In the genomic region with DNA sequence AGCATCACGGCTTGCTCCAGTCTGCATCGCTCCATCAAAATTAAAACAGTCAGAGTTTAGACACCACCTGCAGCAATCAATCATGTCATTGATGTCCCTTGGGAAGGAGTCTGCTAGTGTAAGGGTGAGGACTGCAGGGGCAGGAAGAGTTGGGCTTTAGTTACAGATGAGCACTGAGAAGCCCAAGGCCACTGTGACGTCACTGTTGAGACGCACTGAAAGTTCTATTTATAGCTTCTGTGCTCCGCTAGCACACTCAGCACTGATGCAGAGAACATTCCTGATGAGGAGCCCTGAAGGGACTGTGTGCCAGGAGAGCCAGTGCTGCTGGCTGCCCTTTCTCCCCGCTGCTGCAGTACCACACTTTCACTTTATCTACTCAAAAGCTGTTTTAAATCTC, we compare ENCODE assay signal across 8 mouse cellular contexts. TPM values are rescaled to one million over a fixed set of nuclear protein-coding genes. Genes with fewer than 3 reads are reported as not detected.
DNase-seq lines count a peak whose midpoint lies in the region; ATAC-seq lines count a peak whose summit lies in the region.

No protein-coding gene starts in this region.

- H3K36me3 ChIP-seq in midbrain, embryonic 14.5 days (ENCODE audit: control insufficient read depth, insufficient read depth, low read length): peaks cover 21% of the 10 kb centered on the region
- peaks cover 40% of the 10 kb centered on the region for H3K36me3 ChIP-seq in midbrain, embryonic 10.5 days
- H3K36me3 ChIP-seq in heart, embryonic 14.5 days (ENCODE audit: control insufficient read depth, insufficient read depth, low read length): peaks cover 51% of the 10 kb centered on the region
- peaks cover 5% of the 10 kb centered on the region for H3K36me3 ChIP-seq in neural tube, embryonic 14.5 days (ENCODE audit: control insufficient read depth, insufficient read depth, low read length)
- peaks cover 28% of the 10 kb centered on the region for H3K36me3 ChIP-seq in midbrain, embryonic 13.5 days

- peak; percentile 27 for DNase-seq in midbrain, embryonic 14.5 days
- no peak for DNase-seq in midbrain, embryonic 10.5 days (ENCODE audit: low spot score)
- peak; percentile 67 for DNase-seq in embryo, embryonic 11 days
- DNase-seq in thymus, postnatal 0 days (ENCODE audit: low spot score): no peak
- no peak for DNase-seq in frontal cortex, postnatal 25 days (ENCODE audit: low spot score in 2 of 2)

- H3K4me3 ChIP-seq in midbrain, embryonic 14.5 days (replicated peaks; ENCODE audit: low read depth, low read length): no peak overlapping the region
- no peak overlapping the region for H3K4me3 ChIP-seq in midbrain, embryonic 10.5 days
- no peak overlapping the region for H3K4me3 ChIP-seq in heart, embryonic 14.5 days (ENCODE audit: control insufficient read depth in 1 of 2, insufficient read depth in 1 of 2, low read depth in 1 of 2, low read length in 2 of 2)
- H3K4me3 ChIP-seq in neural tube, embryonic 14.5 days (ENCODE audit: low read depth, low read length): no peak overlapping the region
- no peak overlapping the region for H3K4me3 ChIP-seq in midbrain, embryonic 13.5 days (replicated peaks)

- H3K4me2 ChIP-seq in midbrain, embryonic 14.5 days (ENCODE audit: low read length): no peak overlapping the region
- peak overlapping the region; percentile 43; the same call in 1 of the 2 replicates for H3K4me2 ChIP-seq in heart, embryonic 14.5 days (ENCODE audit: low read length)
- no peak overlapping the region for H3K4me2 ChIP-seq in neural tube, embryonic 14.5 days (ENCODE audit: low read depth, low read length)
- no peak overlapping the region for H3K4me2 ChIP-seq in midbrain, embryonic 13.5 days (replicated peaks)

- no peak overlapping the region for H3K27ac ChIP-seq in midbrain, embryonic 14.5 days (replicated peaks; ENCODE audit: low read depth, low read length)
- H3K27ac ChIP-seq in midbrain, embryonic 10.5 days (replicated peaks): no peak overlapping the region
- H3K27ac ChIP-seq in heart, embryonic 14.5 days (replicated peaks in 1 of 2; ENCODE audit: control insufficient read depth in 1 of 2, insufficient read depth in 1 of 2, low read depth in 2 of 2, low read length in 2 of 2): peak overlapping the region; percentile 48 to 73
- H3K27ac ChIP-seq in neural tube, embryonic 14.5 days (ENCODE audit: low read depth, low read length): no peak overlapping the region
- H3K27ac ChIP-seq in midbrain, embryonic 13.5 days: no peak overlapping the region

- H3K4me1 ChIP-seq in midbrain, embryonic 14.5 days (ENCODE audit: control insufficient read depth, insufficient read depth, low read length): no peaks in the 10 kb centered on the region
- no peaks in the 10 kb centered on the region for H3K4me1 ChIP-seq in midbrain, embryonic 10.5 days
- H3K4me1 ChIP-seq in heart, embryonic 14.5 days (ENCODE audit: control insufficient read depth in 2 of 2, insufficient read depth in 2 of 2, low read length in 2 of 2): peaks cover 8 to 18% of the 10 kb centered on the region in 2 experiments
- no peaks in the 10 kb centered on the region for H3K4me1 ChIP-seq in neural tube, embryonic 14.5 days (ENCODE audit: control insufficient read depth, insufficient read depth, low read length)
- no peaks in the 10 kb centered on the region for H3K4me1 ChIP-seq in midbrain, embryonic 13.5 days (replicated peaks)

- no peaks in the 10 kb centered on the region for H3K9me3 ChIP-seq in midbrain, embryonic 14.5 days (ENCODE audit: control insufficient read depth, low read length)
- no peaks in the 10 kb centered on the region for H3K9me3 ChIP-seq in midbrain, embryonic 10.5 days (replicated peaks)
- no peaks in the 10 kb centered on the region for H3K9me3 ChIP-seq in heart, embryonic 14.5 days (ENCODE audit: control insufficient read depth, low read length)
- no peaks in the 10 kb centered on the region for H3K9me3 ChIP-seq in neural tube, embryonic 14.5 days (ENCODE audit: control insufficient read depth, low read length)
- no peaks in the 10 kb centered on the region for H3K9me3 ChIP-seq in midbrain, embryonic 13.5 days

- no peak for ATAC-seq in midbrain, embryonic 14.5 days (ENCODE audit: low FRiP score, low TSS enrichment)
- peak; percentile 86 for ATAC-seq in heart, embryonic 14.5 days (ENCODE audit: insufficient number of reproducible peaks, insufficient read depth, low FRiP score, low read depth)
- ATAC-seq in neural tube, embryonic 14.5 days (ENCODE audit: low read depth): peak; percentile 44; the same call in 1 of the 2 replicates
- no peak for ATAC-seq in midbrain, embryonic 13.5 days

- no peak overlapping the region for H3K9ac ChIP-seq in midbrain, embryonic 14.5 days (replicated peaks; ENCODE audit: low read length)
- H3K9ac ChIP-seq in heart, embryonic 14.5 days (ENCODE audit: low read length): no peak overlapping the region
- no peak overlapping the region for H3K9ac ChIP-seq in neural tube, embryonic 14.5 days (replicated peaks; ENCODE audit: low read depth, low read length)
- no peak overlapping the region for H3K9ac ChIP-seq in midbrain, embryonic 13.5 days (replicated peaks)

- H3K27me3 ChIP-seq in midbrain, embryonic 14.5 days (ENCODE audit: control insufficient read depth, insufficient read depth, low read length): no peaks in the 10 kb centered on the region
- H3K27me3 ChIP-seq in midbrain, embryonic 10.5 days (ENCODE audit: low read depth, poor library complexity, severe bottlenecking): no peaks in the 10 kb centered on the region
- H3K27me3 ChIP-seq in heart, embryonic 14.5 days (ENCODE audit: control insufficient read depth, insufficient read depth, low read length): no peaks in the 10 kb centered on the region
- no peaks in the 10 kb centered on the region for H3K27me3 ChIP-seq in neural tube, embryonic 14.5 days (ENCODE audit: control insufficient read depth, insufficient read depth, low read length)
- no peaks in the 10 kb centered on the region for H3K27me3 ChIP-seq in midbrain, embryonic 13.5 days

- 76% methylated on average over 6 of the region's 6 CpGs for WGBS in midbrain, embryonic 14.5 days
- WGBS in midbrain, embryonic 10.5 days: 88% methylated on average over 6 of the region's 6 CpGs
- WGBS in heart, embryonic 14.5 days: 36% methylated on average over 6 of the region's 6 CpGs
- WGBS in neural tube, embryonic 14.5 days: 38% methylated on average over 6 of the region's 6 CpGs
- WGBS in midbrain, embryonic 13.5 days: 78% methylated on average over 6 of the region's 6 CpGs

RNA-seq across cellular contexts. Expression of a gene that starts 49.6 kb away (rescaled TPM):
- polyA plus RNA-seq in midbrain, embryonic 14.5 days (2014; fragmentation: Nextera tagmentation; extraction: Ambion mirVana): 90.9 and 92.3 TPM in 2 replicates
- 68.0 and 73.2 TPM in 2 replicates for polyA plus RNA-seq in midbrain, embryonic 10.5 days (2016; fragmentation: Nextera tagmentation; extraction: Ambion mirVana)
- polyA plus RNA-seq in heart, embryonic 14.5 days (2014; fragmentation: Nextera tagmentation; extraction: Ambion mirVana): 64.4 and 65.9 TPM in 2 replicates
- 95.5 and 106 TPM in 2 replicates for polyA plus RNA-seq in neural tube, embryonic 14.5 days (2014; fragmentation: Nextera tagmentation; extraction: Ambion mirVana)
- 60.2 and 67.7 TPM in 2 replicates for polyA plus RNA-seq in midbrain, embryonic 13.5 days (2015; fragmentation: Nextera tagmentation; extraction: Ambion mirVana)
- 91.1 and 94.2 TPM in 2 replicates for polyA plus RNA-seq in thymus, postnatal 0 days (2015; fragmentation: Nextera tagmentation; extraction: Ambion mirVana)

Comparison
In these comparisons a context has a peak if more than half of its experiments do, and no peak if none do; other contexts are left out.
1. DNase-seq: peak in midbrain, embryonic 14.5 days (single experiment) and embryo, embryonic 11 days (single experiment); none in midbrain, embryonic 10.5 days (single experiment), thymus, postnatal 0 days (single experiment) and frontal cortex, postnatal 25 days (0 of 2).
2. ATAC-seq: peak in heart, embryonic 14.5 days (single experiment) and neural tube, embryonic 14.5 days (single experiment); none in midbrain, embryonic 14.5 days (single experiment) and midbrain, embryonic 13.5 days (single experiment).
3. H3K27ac ChIP-seq: peak in heart, embryonic 14.5 days (2 of 2); none in midbrain, embryonic 14.5 days (single experiment), midbrain, embryonic 10.5 days (single experiment), neural tube, embryonic 14.5 days (single experiment) and midbrain, embryonic 13.5 days (single experiment).